Mouse (Mus musculus): ENCODE data around the gene Nos3. TPM values are rescaled to one million over a fixed set of nuclear protein-coding genes. Genes with fewer than 3 reads are reported as not detected.

Gene Nos3
- polyA plus RNA-seq, 1 experiment from 2014 or later, result 7.5 TPM

DNA sequence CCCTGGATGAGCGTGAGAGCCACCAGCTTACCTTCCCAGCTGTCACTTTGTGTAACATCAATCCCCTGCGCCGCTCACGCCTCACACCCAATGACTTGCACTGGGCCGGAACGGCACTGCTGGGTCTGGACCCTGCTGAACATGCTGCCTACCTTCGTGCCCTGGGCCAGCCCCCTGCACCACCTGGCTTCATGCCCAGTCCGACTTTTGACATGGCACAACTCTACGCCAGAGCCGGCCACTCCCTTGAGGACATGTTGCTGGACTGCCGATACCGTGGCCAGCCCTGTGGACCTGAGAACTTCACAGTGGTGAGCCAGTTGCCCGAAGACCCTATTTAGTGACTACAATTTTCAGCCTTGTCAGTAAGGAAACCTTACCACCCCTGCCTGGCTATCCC is 49.3 kb downstream of the Nos3 start:
- no peak overlapping the region for H3K27ac ChIP-seq (ENCODE audit: low read length)
- no peak for ATAC-seq
- H3K36me3 ChIP-seq (ENCODE audit: control insufficient read depth, insufficient read depth), result no peaks in the 10 kb centered on the region; the same call in 1 of the 2 replicates
- H3K27me3 ChIP-seq (replicated peaks; ENCODE audit: control insufficient read depth, insufficient read depth, low read length), result no peaks in the 10 kb centered on the region
- no peak overlapping the region for H3K4me2 ChIP-seq (ENCODE audit: low read length)
- H3K4me3 ChIP-seq (replicated peaks; ENCODE audit: low read length), result no peak overlapping the region
- H3K9ac ChIP-seq (replicated peaks; ENCODE audit: low read depth, low read length), result no peak overlapping the region
- WGBS, result 83% methylated on average over 13 of the region's 13 CpGs
- H3K9me3 ChIP-seq (ENCODE audit: control insufficient read depth, low read length), result no peaks in the 10 kb centered on the region
- H3K4me1 ChIP-seq (replicated peaks; ENCODE audit: control insufficient read depth, insufficient read depth, low read length), result peaks cover 7% of the 10 kb centered on the region

DNA sequence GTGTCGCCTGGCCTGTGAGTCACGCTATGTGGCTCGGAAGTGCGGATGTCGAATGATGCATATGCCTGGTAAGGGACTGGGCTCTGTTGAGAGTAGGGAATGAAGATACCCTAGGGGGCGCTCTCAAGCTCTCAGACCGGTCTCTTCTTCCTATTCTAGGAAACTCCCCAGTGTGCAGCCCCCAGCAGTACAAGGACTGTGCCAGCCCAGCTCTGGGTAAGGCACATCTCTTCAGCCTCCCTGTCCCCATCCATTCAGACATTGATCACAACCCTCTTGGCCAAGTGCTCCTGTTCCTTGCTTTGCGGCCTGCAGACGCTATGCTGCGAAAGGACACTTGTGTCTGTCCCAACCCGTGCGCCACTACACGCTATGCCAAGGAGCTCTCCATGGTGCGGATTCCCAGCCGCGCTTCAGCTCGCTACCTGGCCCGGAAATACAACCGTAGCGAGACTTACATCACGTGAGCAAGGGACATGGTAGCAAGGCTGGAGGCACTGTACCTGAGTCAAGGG is 51.7 kb downstream of the Nos3 start:
- peaks cover 7% of the 10 kb centered on the region for H3K36me3 ChIP-seq (ENCODE audit: control insufficient read depth, insufficient read depth)
- H3K4me1 ChIP-seq (replicated peaks; ENCODE audit: control insufficient read depth, insufficient read depth, low read length), result peaks cover 7% of the 10 kb centered on the region
- ATAC-seq, result peak; percentile 70
- H3K27ac ChIP-seq (ENCODE audit: low read length), result no peak overlapping the region
- peak overlapping the region; percentile 22; the same call in 1 of the 2 replicates for H3K4me2 ChIP-seq (ENCODE audit: low read length)
- WGBS, result 3% methylated on average over 21 of the region's 21 CpGs
- H3K27me3 ChIP-seq (replicated peaks; ENCODE audit: control insufficient read depth, insufficient read depth, low read length), result no peaks in the 10 kb centered on the region
- no peak overlapping the region for H3K4me3 ChIP-seq (replicated peaks; ENCODE audit: low read length)
- peak overlapping the region; percentile 8; the same call in 1 of the 2 replicates for H3K9ac ChIP-seq (replicated peaks; ENCODE audit: low read depth, low read length)
- no peaks in the 10 kb centered on the region for H3K9me3 ChIP-seq (ENCODE audit: control insufficient read depth, low read length)

DNA sequence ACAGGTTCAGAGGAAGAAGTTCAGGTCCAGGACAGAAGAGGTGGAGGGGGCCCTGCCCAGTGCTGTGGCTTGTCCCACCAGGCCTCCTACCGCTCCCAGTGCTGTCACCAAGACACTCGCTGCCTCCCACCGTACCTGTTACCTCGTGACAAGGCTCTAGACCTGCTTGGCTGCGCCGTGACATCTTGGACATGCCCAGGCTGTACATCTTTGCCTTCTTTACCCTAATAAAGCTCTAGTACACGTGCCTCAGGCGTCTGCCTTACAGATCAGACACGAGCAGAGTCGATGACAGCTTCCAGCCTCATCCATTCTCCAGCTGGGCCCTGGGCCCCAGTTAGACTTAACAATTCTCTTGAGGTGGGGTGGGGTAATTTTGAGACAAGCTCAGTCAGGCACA is 53.0 kb downstream of the Nos3 start:
- Histone ChIP-seq H3K9me3 (ENCODE audit: control insufficient read depth, low read length) (no peaks in the 10 kb centered on the region), H3K4me3 (replicated peaks; ENCODE audit: low read length) (no peak overlapping the region), H3K36me3 (ENCODE audit: control insufficient read depth, insufficient read depth) (peaks cover 7% of the 10 kb centered on the region), H3K4me1 (replicated peaks; ENCODE audit: control insufficient read depth, insufficient read depth, low read length) (peaks cover 12% of the 10 kb centered on the region), H3K27me3 (replicated peaks; ENCODE audit: control insufficient read depth, insufficient read depth, low read length) (no peaks in the 10 kb centered on the region), H3K9ac (replicated peaks; ENCODE audit: low read depth, low read length) (no peak overlapping the region), H3K27ac (ENCODE audit: low read length) (no peak overlapping the region), H3K4me2 (ENCODE audit: low read length) (no peak overlapping the region)
- WGBS, result 88% methylated on average over 10 of the region's 10 CpGs
- ATAC-seq, result no peak

DNA sequence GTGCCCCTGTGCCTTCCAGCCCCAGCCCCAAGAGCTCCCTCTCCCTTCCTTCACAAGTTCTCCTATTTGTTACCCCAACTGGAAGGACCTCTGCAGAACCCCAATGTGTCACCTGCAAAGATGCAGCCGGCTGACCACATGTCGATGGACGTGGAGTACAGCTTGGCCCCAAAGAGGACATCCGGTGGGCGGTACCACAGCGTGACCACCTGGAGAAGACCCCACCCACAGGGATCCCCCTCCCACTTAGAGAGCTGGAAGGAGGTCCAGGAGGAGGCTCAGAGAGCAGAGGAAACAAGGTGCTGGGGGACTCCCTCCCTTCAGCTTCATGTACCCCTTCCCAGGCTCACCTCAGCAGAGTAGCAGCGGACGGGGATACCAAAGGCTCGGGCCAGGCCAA is 55.8 kb downstream of the Nos3 start:
- Histone ChIP-seq H3K4me3 (replicated peaks; ENCODE audit: low read length) (no peak overlapping the region), H3K9me3 (ENCODE audit: control insufficient read depth, low read length) (no peaks in the 10 kb centered on the region), H3K27ac (ENCODE audit: low read length) (no peak overlapping the region), H3K4me1 (replicated peaks; ENCODE audit: control insufficient read depth, insufficient read depth, low read length) (peaks cover 30% of the 10 kb centered on the region), H3K9ac (replicated peaks; ENCODE audit: low read depth, low read length) (no peak overlapping the region), H3K36me3 (ENCODE audit: control insufficient read depth, insufficient read depth) (peaks cover 7% of the 10 kb centered on the region), H3K27me3 (replicated peaks; ENCODE audit: control insufficient read depth, insufficient read depth, low read length) (no peaks in the 10 kb centered on the region), H3K4me2 (ENCODE audit: low read length) (no peak overlapping the region)
- no peak for ATAC-seq
- 89% methylated on average over 9 of the region's 9 CpGs for WGBS

DNA sequence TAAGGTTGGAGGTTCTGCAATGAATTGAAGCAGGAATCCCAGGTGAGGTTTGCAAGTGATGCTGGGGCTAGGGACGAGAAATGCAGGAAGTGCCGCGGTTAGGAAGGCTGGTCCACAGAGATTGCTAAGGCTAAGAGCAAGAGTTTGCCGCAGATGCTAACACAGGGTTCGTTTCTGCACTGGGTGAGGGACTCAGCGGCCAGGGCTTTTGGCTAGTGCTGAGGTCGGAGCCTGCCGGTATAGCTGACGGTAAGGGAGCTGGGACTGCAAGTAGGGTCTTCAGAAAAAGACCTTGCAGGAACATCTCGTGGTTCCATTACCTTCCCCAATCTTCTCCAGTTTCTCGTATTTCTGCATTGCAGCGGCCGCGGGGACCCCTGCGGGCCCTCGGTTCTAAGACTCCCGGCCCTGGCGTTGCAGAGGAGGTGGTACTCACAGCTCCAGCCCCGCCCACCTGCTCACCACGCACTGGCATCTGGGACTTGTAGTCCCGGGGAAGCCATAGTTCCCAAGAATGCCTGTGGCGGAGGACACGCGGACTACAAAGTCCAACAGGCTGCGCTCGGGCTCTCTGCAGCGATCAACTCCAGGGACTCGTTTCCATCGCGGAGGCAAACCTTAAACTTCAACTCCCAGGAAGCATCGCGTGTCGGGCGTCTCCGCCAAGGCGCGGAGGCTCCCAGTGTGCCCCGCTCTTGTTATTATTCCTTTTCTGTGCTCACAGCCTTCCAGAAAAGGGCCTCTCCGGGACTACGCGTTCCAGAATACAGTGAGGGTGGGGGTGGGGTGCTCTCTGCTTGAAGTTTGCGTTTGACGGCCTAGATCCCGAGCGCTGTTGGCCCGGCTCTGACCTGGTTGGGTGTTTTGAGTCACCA is 58.8 kb downstream of the Nos3 start, which contains the start of the genes Cdk5 and Slc4a2:
Gene Cdk5 (minus strand): TSS at position 402 of the 875 bp plus-strand sequence.
Gene Slc4a2 (plus strand): TSS at position 709 of the 875 bp plus-strand sequence.
- Histone ChIP-seq H3K36me3 (ENCODE audit: control insufficient read depth, insufficient read depth) (peaks cover 7% of the 10 kb centered on the region), H3K9ac (replicated peaks; ENCODE audit: low read depth, low read length) (peak within 1 kb of the TSS; percentile 80), H3K9me3 (ENCODE audit: control insufficient read depth, low read length) (no peaks in the 10 kb centered on the region), H3K4me1 (replicated peaks; ENCODE audit: control insufficient read depth, insufficient read depth, low read length) (peaks cover 45% of the 10 kb centered on the region), H3K27me3 (replicated peaks; ENCODE audit: control insufficient read depth, insufficient read depth, low read length) (no peaks in the 10 kb centered on the region), H3K4me3 (replicated peaks; ENCODE audit: low read length) (peak within 1 kb of the TSS; percentile 69), H3K27ac (ENCODE audit: low read length) (peak within 1 kb of the TSS; percentile 94), H3K4me2 (ENCODE audit: low read length) (peak within 1 kb of the TSS; percentile 96)
- ATAC-seq, result peak; percentile 97
- WGBS, result under 1% methylated on average over 46 of the region's 46 CpGs

DNA sequence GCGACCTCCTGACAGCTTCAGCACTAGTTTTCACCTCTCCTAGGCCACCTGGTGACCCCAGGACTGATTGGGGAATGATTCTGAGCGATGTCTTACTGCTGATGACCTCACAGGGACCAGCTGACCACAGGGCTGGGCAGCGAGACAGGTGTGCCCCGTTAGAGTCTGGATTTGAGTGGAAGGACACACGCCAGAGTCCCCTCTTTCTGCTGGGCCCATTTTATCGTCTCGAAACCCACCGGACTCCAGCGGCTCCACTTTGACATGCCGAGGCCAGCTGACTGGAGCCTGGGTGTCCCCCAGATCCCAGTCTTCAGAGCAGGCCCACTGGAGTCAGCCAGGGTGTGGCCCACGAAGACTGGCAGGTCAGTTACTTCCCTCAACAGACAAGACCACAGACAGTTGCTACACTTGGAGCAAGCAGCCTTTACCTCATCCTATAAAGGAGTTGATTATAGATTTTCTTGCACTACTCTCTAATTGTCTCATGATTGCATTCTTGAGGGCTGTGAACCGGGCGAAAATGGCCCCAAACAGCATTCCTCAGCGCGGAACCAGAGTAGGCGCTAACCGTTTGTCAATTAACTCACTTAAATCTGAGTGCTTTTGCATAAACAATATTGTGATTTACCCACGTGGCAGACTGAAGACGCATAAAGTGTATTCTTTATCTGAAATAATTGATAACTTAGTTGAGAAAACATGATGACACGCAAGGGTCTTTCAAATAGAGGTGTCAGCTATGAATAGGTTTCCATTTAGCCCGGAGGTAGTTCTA is 59.6 kb downstream of the Nos3 start:
- no peaks in the 10 kb centered on the region for H3K9me3 ChIP-seq (ENCODE audit: control insufficient read depth, low read length)
- WGBS, result 9% methylated on average over 21 of the region's 21 CpGs
- ATAC-seq, result no peak
- H3K36me3 ChIP-seq (ENCODE audit: control insufficient read depth, insufficient read depth), result peaks cover 7% of the 10 kb centered on the region
- H3K27ac ChIP-seq (ENCODE audit: low read length), result peak overlapping the region; percentile 94
- H3K4me2 ChIP-seq (ENCODE audit: low read length), result peak overlapping the region; percentile 96
- H3K9ac ChIP-seq (replicated peaks; ENCODE audit: low read depth, low read length), result peak overlapping the region; percentile 75
- peaks cover 47% of the 10 kb centered on the region for H3K4me1 ChIP-seq (replicated peaks; ENCODE audit: control insufficient read depth, insufficient read depth, low read length)
- H3K4me3 ChIP-seq (replicated peaks; ENCODE audit: low read length), result peak overlapping the region; percentile 69
- no peaks in the 10 kb centered on the region for H3K27me3 ChIP-seq (replicated peaks; ENCODE audit: control insufficient read depth, insufficient read depth, low read length)

DNA sequence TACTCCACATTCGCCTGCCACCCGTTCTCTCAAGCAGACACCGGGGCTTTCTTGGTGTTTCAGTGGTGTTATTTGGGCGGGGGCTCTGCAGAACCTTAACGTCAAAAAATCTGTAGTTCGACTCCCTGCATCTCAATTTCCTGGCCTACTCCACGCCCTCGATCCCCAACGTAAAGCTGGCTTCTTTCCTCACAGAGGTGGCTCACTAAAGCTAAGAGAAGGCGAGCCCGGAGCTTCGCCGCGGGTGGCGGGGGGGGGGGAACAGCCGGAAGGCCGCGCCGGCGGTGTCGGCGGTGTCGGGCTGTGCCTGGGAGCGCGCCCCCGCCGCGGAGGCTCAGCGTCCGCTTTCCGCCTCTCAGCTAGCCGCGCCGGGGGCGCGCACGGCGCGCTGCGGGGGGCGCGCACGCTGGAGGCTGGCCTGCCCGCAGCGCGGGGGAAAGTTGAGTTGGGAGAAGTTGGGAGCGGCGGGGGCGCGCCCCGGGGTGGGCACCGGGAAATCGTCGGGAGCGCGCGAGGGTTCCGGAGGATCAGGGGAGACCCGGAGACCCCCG is 60.3 kb downstream of the Nos3 start:
- WGBS, result 1% methylated on average over 47 of the region's 60 CpGs
- H3K4me1 ChIP-seq (replicated peaks; ENCODE audit: control insufficient read depth, insufficient read depth, low read length), result peaks cover 47% of the 10 kb centered on the region
- ATAC-seq, result no peak

DNA sequence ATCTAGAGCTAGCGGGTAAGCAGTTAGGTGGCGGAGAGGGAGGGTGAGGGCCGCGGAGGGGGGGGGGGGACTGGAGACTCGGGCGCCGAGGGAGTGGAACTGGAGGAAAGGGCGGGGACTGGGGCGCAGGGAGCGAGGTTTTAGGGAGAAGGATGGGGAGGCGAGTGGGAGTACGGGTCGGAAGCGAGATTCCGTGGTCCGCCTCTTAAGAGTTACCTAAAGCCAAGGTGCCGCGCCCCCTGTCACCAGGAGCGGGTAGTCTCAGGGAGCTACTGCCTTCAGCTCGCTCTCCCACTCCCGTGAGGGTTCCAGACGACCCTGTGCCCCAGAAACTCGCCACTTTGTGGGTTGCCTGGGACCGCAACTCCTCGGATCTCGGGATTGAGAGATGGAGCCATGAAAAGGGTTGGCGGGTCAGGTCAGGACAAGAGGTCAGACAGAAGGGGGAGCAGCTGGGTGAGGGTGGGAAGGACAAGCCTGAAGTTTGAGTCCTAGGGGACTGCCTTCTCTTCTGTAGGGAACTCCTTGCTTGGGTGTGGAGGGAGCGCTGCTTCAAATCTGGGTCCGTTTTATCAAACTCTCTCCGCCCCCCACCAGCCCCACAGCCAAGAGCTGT is 60.9 kb downstream of the Nos3 start:
- ATAC-seq, result no peak
- no peaks in the 10 kb centered on the region for H3K9me3 ChIP-seq (ENCODE audit: control insufficient read depth, low read length)
- H3K27ac ChIP-seq (ENCODE audit: low read length), result no peak overlapping the region; the same call in 1 of the 2 replicates
- no peaks in the 10 kb centered on the region for H3K27me3 ChIP-seq (replicated peaks; ENCODE audit: control insufficient read depth, insufficient read depth, low read length)
- peak overlapping the region; percentile 69 for H3K4me3 ChIP-seq (replicated peaks; ENCODE audit: low read length)
- WGBS, result 0% methylated on average over 23 of the region's 30 CpGs
- H3K4me2 ChIP-seq (ENCODE audit: low read length), result peak overlapping the region; percentile 96
- H3K36me3 ChIP-seq (ENCODE audit: control insufficient read depth, insufficient read depth), result no peaks in the 10 kb centered on the region
- H3K9ac ChIP-seq (replicated peaks; ENCODE audit: low read depth, low read length), result peak overlapping the region; percentile 75
- peaks cover 47% of the 10 kb centered on the region for H3K4me1 ChIP-seq (replicated peaks; ENCODE audit: control insufficient read depth, insufficient read depth, low read length)

More for the DNA sequence above, 60.3 kb downstream of the Nos3 start:
- H3K9ac ChIP-seq (replicated peaks; ENCODE audit: low read depth, low read length), result peak overlapping the region; percentile 75
- no peaks in the 10 kb centered on the region for H3K27me3 ChIP-seq (replicated peaks; ENCODE audit: control insufficient read depth, insufficient read depth, low read length)
- H3K4me3 ChIP-seq (replicated peaks; ENCODE audit: low read length), result peak overlapping the region; percentile 69
- no peaks in the 10 kb centered on the region for H3K9me3 ChIP-seq (ENCODE audit: control insufficient read depth, low read length)
- H3K36me3 ChIP-seq (ENCODE audit: control insufficient read depth, insufficient read depth), result no peaks in the 10 kb centered on the region
- H3K27ac ChIP-seq (ENCODE audit: low read length), result peak overlapping the region; percentile 94
- peak overlapping the region; percentile 96 for H3K4me2 ChIP-seq (ENCODE audit: low read length)

All from forebrain, embryonic 16.5 days (tissue).